Mouse (Mus musculus) liver, embryonic 12.5 days (tissue): ENCODE data around the gene Tspo2. TPM values are rescaled to one million over a fixed set of nuclear protein-coding genes. Genes with fewer than 3 reads are reported as not detected.

Experiments used
- ATAC-seq: fragments of 200-750 bp; cut with Nextera tagmentation; 2 replicates; pipeline ENCODE4 v1.8.0; 2017; ENCODE audit warnings: moderate number of reproducible peaks, mild to moderate bottlenecking, moderate library complexity
- H3K27ac ChIP-seq: fragments of 300-500 bp; sonication (generic); 2 replicates; pipeline ENCODE4 v1.5.1; 2016; ENCODE audit warnings: mild to moderate bottlenecking
- H3K27me3 ChIP-seq: fragments of 300-500 bp; sonication (generic); replicated peaks from 2 replicates; pipeline ENCODE4 v1.6.1; 2016; ENCODE audit warnings: mild to moderate bottlenecking, moderate library complexity
- H3K36me3 ChIP-seq: fragments of 300-500 bp; sonication (generic); 2 replicates; pipeline ENCODE4 v1.6.1; 2016; ENCODE audit warnings: mild to moderate bottlenecking, moderate library complexity
- H3K4me1 ChIP-seq: fragments of 300-500 bp; sonication (generic); 2 replicates; pipeline ENCODE4 v1.6.1; 2016
- H3K4me2 ChIP-seq: fragments of 300-500 bp; sonication (generic); 2 replicates; pipeline ENCODE4 v1.6.1; 2016; ENCODE audit warnings: mild to moderate bottlenecking, moderate library complexity
- H3K4me3 ChIP-seq: fragments of 300-500 bp; sonication (generic); 2 replicates; pipeline ENCODE4 v1.5.1; 2016; ENCODE audit warnings: mild to moderate bottlenecking, moderate library complexity
- H3K9ac ChIP-seq: fragments of 300-500 bp; sonication (generic); 2 replicates; pipeline ENCODE4 v1.6.1; 2016; ENCODE audit warnings: mild to moderate bottlenecking, moderate library complexity
- H3K9me3 ChIP-seq: fragments of 300-500 bp; sonication (generic); replicated peaks from 2 replicates; pipeline ENCODE4 v1.6.1; 2016; ENCODE audit warnings: mild to moderate bottlenecking, moderate library complexity
- WGBS: fragments of 180-500 bp; shearing (Covaris S2); methylation state at CpG from one replicate; pipeline ENCODE4 v1.1.7; 2016; ENCODE audit not compliant: insufficient replicate concordance; 5-methylcytosine and 5-hydroxymethylcytosine counted together
- polyA plus RNA-seq: library from polyadenylated mRNA; unstranded; fragments of >200 nt; fragmentation: Nextera tagmentation; extraction: Ambion mirVana; gene quantifications from 2 replicates; pipeline ENCODE4 v1.2.1, GENCODE M21; 2016

Tspo2 gene
- polyA plus RNA-seq, 1 experiment from 2014 or later = 123 TPM

- peak; percentile 39 for ATAC-seq
- H3K36me3 ChIP-seq = peaks cover 46% of the 10 kb centered on the region
- peak overlapping the region; percentile 86 for H3K4me2 ChIP-seq
- peak overlapping the region; percentile 90 for H3K4me3 ChIP-seq
- H3K27ac ChIP-seq = peak overlapping the region; percentile 100
- no peaks in the 10 kb centered on the region for H3K27me3 ChIP-seq
- under 1% methylated on average over 13 of the region's 13 CpGs for WGBS
- H3K9ac ChIP-seq = peak overlapping the region; percentile 86
- H3K4me1 ChIP-seq = peaks cover 51% of the 10 kb centered on the region
- no peaks in the 10 kb centered on the region for H3K9me3 ChIP-seq
Observed at GRCm38 (mm10) chr17:48410299-48410785, 41.0 kb downstream of the Tspo2 start.

- H3K9ac ChIP-seq = peak within 1 kb of the TSS; percentile 99
- WGBS = under 1% methylated on average over 84 of the region's 84 CpGs
- H3K9me3 ChIP-seq = no peaks in the 10 kb centered on the region
- peak within 1 kb of the TSS; percentile 86 for H3K4me2 ChIP-seq
- ATAC-seq = peak; percentile 91
- peak within 1 kb of the TSS; percentile 100 for H3K27ac ChIP-seq
- no peaks in the 10 kb centered on the region for H3K27me3 ChIP-seq
- peaks cover 58% of the 10 kb centered on the region for H3K4me1 ChIP-seq
- peak within 1 kb of the TSS; percentile 90 for H3K4me3 ChIP-seq
- peaks cover 39% of the 10 kb centered on the region for H3K36me3 ChIP-seq
Observed at GRCm38 (mm10) chr17:48409380-48410298, 41.7 kb downstream of the Tspo2 start, which contains the start of the genes Nfya and Oard1. TSS of gene Nfya (minus strand) at chr17:48409906. TSS of gene Oard1 (plus strand) at chr17:48410014.

GRCm38 (mm10) chr17:48408526-48409291 is 42.6 kb downstream of the Tspo2 start:
- peak; percentile 43 for ATAC-seq
- H3K4me3 ChIP-seq = peak overlapping the region; percentile 90
- peaks cover 68% of the 10 kb centered on the region for H3K4me1 ChIP-seq
- no peaks in the 10 kb centered on the region for H3K9me3 ChIP-seq
- H3K27me3 ChIP-seq = no peaks in the 10 kb centered on the region
- peak overlapping the region; percentile 82 for H3K4me2 ChIP-seq
- peak overlapping the region; percentile 99 for H3K9ac ChIP-seq
- WGBS = under 1% methylated on average over 47 of the region's 47 CpGs
- H3K36me3 ChIP-seq = peaks cover 34% of the 10 kb centered on the region
- H3K27ac ChIP-seq = peak overlapping the region; percentile 100

GRCm38 (mm10) chr17:48407910-48408525 is 43.3 kb downstream of the Tspo2 start:
- H3K36me3 ChIP-seq = peaks cover 28% of the 10 kb centered on the region
- H3K27me3 ChIP-seq = no peaks in the 10 kb centered on the region
- no peaks in the 10 kb centered on the region for H3K9me3 ChIP-seq
- 7% methylated on average over 8 of the region's 8 CpGs for WGBS
- peak overlapping the region; percentile 100 for H3K27ac ChIP-seq
- peak overlapping the region; percentile 82 for H3K4me2 ChIP-seq
- peak overlapping the region; percentile 99 for H3K9ac ChIP-seq
- peaks cover 69% of the 10 kb centered on the region for H3K4me1 ChIP-seq
- H3K4me3 ChIP-seq = peak overlapping the region; percentile 90
- no peak for ATAC-seq

- Histone ChIP-seq H3K36me3 (peaks cover 28% of the 10 kb centered on the region), H3K4me3 (peak overlapping the region; percentile 90), H3K9me3 (no peaks in the 10 kb centered on the region), H3K27ac (peak overlapping the region; percentile 100), H3K4me1 (peaks cover 71% of the 10 kb centered on the region), H3K27me3 (no peaks in the 10 kb centered on the region), H3K4me2 (peak overlapping the region; percentile 82), H3K9ac (peak overlapping the region; percentile 99)
- 35% methylated on average over 4 of the region's 4 CpGs for WGBS
- ATAC-seq = no peak
Observed at GRCm38 (mm10) chr17:48407154-48407553, 44.2 kb downstream of the Tspo2 start.

GRCm38 (mm10) chr17:48404706-48405105 is 46.6 kb downstream of the Tspo2 start:
- Histone ChIP-seq H3K4me2 (peak overlapping the region; percentile 44), H3K27ac (peak overlapping the region; percentile 79), H3K9me3 (no peaks in the 10 kb centered on the region), H3K4me3 (no peak overlapping the region), H3K27me3 (no peaks in the 10 kb centered on the region), H3K9ac (no peak overlapping the region; the same call in 1 of the 2 replicates), H3K4me1 (peaks cover 70% of the 10 kb centered on the region), H3K36me3 (peaks cover 39% of the 10 kb centered on the region)
- WGBS = 13% methylated on average over 1 of the region's 1 CpGs
- peak; percentile 46 for ATAC-seq

- WGBS = 76% methylated on average over 2 of the region's 2 CpGs
Observed at GRCm38 (mm10) chr17:48403848-48404247, 47.5 kb downstream of the Tspo2 start.

GRCm38 (mm10) chr17:48402751-48403150 is 48.6 kb downstream of the Tspo2 start:
- no peak overlapping the region for H3K9ac ChIP-seq
- H3K9me3 ChIP-seq = no peaks in the 10 kb centered on the region
- 80% methylated on average over 3 of the region's 3 CpGs for WGBS
- no peak for ATAC-seq
- H3K4me3 ChIP-seq = no peak overlapping the region
- H3K27ac ChIP-seq = no peak overlapping the region
- peaks cover 68% of the 10 kb centered on the region for H3K4me1 ChIP-seq
- H3K4me2 ChIP-seq = no peak overlapping the region
- peaks cover 59% of the 10 kb centered on the region for H3K36me3 ChIP-seq
- H3K27me3 ChIP-seq = no peaks in the 10 kb centered on the region

More at GRCm38 (mm10) chr17:48403848-48404247, 47.5 kb downstream of the Tspo2 start:
- no peak for ATAC-seq
- no peaks in the 10 kb centered on the region for H3K27me3 ChIP-seq
- H3K4me2 ChIP-seq = peak overlapping the region; percentile 44; the same call in 1 of the 2 replicates
- H3K4me1 ChIP-seq = peaks cover 72% of the 10 kb centered on the region
- H3K9ac ChIP-seq = peak overlapping the region; percentile 25; the same call in 1 of the 2 replicates
- H3K36me3 ChIP-seq = peaks cover 48% of the 10 kb centered on the region
- H3K27ac ChIP-seq = peak overlapping the region; percentile 79
- H3K9me3 ChIP-seq = no peaks in the 10 kb centered on the region
- H3K4me3 ChIP-seq = no peak overlapping the region

GRCm38 (mm10) chr17:48401710-48402109 is 49.6 kb downstream of the Tspo2 start:
- H3K4me3 ChIP-seq = no peak overlapping the region
- ATAC-seq = no peak
- 79% methylated on average over 4 of the region's 4 CpGs for WGBS
- no peaks in the 10 kb centered on the region for H3K9me3 ChIP-seq
- no peak overlapping the region for H3K4me2 ChIP-seq
- peaks cover 57% of the 10 kb centered on the region for H3K4me1 ChIP-seq
- no peak overlapping the region for H3K27ac ChIP-seq
- H3K36me3 ChIP-seq = peaks cover 69% of the 10 kb centered on the region
- no peaks in the 10 kb centered on the region for H3K27me3 ChIP-seq
- H3K9ac ChIP-seq = no peak overlapping the region
